Mouse (Mus musculus) heart, adult 2 months (tissue): ENCODE data around the gene Gm21693.
"Not testable (repeated sequence)": the region's sequence is repeated elsewhere in the genome, so short reads cannot be mapped to it uniquely, and the experiment has no call there.

Experiments used
- CTCF ChIP-seq: fragments of 200-600 bp; IDR thresholded peaks from 2 replicates; pipeline ENCODE4 v1.8.1; 2022; ENCODE audit warnings: antibody characterized with exemption, mild to moderate bottlenecking, moderate library complexity
- EP300 ChIP-seq: fragments of 200-500 bp; IDR thresholded peaks from 2 replicates; pipeline ENCODE4 v1.6.1; 2011; ENCODE audit warnings: low read depth, low read length, control low read depth; ENCODE audit not compliant: insufficient read depth
- POLR2A ChIP-seq: fragments of 200-500 bp; IDR thresholded peaks from 2 replicates; pipeline ENCODE4 v1.6.1; 2011; ENCODE audit warnings: mild to moderate bottlenecking, low read depth, low read length, control low read depth; ENCODE audit not compliant: insufficient read depth

- TF ChIP-seq CTCF, POLR2A, EP300: not testable (repeated sequence)
Observed at GRCm38 (mm10) chrY:3340661-3341060, 4.5 kb downstream of the Gm21693 start.
